Mouse (Mus musculus) heart, adult 8-10 months (tissue): ENCODE measurements around the gene Grcc10. TPM values are rescaled to one million over a fixed set of nuclear protein-coding genes. Genes with fewer than 3 reads are reported as not detected.

Experiments used
- DNase-seq: peaks from one replicate; pipeline ENCODE4 v3.0.0; 2022; ENCODE audit warnings: low spot score
- total RNA-seq, 4 experiments: library from RNA; stranded (reverse); gene quantifications; 2 replicates each; pipeline ENCODE4 v1.2.4; 2022

The Grcc10 gene
- total RNA-seq, result 100 to 1,000 TPM; 286 to 318 (median 310) TPM

DNA sequence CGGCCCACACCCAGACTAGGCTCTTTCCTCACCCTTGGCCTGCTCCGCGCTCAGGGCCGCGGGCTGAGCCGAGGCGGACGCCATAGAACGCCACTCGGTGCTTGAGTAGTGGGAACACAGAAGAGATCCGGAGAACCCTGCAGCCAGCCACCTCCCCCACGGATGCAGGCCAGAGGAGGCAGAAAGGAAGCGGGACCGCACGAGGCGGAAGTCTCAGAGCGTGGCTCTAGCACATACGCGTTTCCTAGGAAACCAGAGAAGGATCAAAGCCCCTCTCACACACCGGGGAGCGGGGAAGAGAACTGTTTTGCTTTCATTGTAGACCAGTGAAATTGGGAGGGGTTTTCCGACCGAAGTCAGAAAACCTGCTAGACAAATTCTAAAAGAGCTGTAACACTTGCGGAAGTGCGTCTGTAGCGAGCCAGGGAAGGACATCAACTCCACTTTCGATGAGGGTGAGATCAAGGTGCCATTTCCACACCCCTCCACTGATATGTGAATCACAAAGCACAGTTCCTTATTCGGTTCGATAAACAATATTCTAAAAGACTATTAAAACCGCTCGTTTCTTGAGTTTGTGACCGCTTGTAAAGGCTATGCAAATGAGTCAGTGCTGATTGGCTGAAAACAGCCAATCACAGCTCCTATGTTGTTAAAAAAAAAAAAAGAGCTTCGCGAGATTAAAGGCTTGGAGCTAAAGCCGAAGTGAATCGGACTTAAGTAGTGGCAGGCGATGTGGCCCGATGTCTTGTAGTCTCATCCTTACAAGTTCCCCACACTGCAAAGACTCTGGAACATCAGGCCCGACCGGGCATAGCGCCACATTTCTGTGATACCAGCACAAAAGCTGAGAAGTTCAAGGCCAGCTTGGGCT lies at the start of gene Grcc10:
Gene Grcc10 (minus strand): TSS at position 487 of the 874 bp plus-strand sequence.
- peak; percentile 90 for DNase-seq

DNA sequence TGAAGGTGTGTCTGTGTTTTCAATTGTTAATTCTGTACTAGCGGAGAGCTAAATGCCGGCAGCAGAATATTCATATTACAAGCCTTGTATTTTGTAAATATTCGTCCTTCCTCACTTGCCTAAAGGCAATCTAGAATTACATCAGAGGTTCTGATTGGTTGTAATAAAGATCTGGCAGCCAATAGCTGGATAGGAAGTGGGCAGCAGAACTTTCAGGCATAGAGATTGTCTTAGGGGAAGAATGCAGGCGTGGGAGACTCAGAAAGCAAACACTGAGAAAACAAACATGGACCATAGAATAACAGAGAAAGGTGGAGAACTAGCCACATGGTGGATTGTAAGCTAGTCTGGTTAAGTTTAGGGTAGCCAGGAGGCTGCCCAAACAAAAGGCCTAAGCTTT lies 48.9 kb upstream of the Grcc10 start:
- no peak for DNase-seq

DNA sequence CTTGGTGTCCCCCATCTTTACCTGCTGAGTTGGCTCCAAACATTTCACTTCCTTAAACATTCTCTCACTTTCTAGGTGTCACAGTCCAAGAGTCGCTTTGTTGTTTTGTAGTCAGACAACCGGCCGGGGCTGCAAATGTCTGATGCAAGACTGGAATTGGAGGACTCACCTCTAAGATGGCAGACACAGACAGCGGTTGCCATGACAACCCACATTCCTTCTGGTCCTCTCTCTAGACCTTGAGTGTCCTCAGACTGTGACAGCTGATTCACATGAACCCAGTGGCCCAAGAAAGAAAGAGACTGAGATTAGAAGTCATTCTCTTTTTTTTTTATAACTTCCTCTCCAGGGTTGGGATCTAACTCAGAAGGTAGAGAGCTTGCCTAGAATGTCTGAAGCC lies 48.3 kb upstream of the Grcc10 start:
- DNase-seq, result no peak

DNA sequence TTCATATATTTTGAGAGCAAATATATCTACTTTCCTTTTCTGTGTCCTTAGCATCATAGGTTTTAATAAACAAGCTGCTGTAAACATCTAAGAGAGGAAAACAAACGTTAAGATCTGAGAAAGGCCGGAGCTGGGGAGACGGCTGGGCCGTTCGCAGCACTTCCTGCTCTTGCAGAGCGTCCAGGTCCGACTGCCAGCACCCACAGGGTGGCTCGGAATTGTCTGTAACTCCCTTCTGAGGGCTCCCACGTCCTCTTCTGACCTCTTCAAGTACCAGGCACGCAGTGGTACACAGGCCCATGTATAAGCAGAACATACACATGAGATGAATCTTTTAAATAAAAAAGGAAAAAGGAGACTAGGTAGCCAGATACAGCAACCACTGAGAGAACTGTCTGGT lies 46.5 kb upstream of the Grcc10 start:
- DNase-seq, result no peak

DNA sequence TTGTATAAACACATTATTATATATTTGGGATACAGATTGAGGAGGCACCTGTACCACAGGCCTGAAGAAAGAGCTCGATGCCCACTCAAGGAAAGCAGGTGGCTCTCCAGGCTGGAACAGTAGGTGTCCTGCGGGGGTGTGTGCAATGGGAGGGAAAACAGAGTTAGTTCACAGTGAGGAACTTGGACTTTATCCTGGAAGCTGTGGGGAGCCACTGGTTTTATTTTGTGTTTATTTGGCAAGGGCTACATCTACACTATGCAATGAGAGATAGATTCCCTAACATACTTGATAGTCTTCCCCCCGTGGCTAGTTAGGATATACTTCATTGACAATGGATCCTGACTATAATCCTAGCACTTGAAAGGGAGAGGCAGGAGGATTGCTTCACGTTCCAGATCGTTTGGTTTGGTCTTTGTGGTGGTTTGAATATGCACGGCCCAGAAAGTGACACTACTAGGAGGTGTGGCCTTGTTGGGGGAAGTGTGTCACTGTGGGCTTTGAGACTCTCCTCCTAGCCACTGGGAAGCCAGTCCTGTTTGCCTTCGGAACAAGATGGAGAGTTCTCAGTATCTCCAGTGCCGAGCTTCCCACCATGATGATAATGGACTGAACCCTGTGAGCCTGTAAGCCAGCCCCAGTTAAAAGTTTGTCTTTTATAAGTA lies 45.7 kb upstream of the Grcc10 start:
- no peak for DNase-seq

DNA sequence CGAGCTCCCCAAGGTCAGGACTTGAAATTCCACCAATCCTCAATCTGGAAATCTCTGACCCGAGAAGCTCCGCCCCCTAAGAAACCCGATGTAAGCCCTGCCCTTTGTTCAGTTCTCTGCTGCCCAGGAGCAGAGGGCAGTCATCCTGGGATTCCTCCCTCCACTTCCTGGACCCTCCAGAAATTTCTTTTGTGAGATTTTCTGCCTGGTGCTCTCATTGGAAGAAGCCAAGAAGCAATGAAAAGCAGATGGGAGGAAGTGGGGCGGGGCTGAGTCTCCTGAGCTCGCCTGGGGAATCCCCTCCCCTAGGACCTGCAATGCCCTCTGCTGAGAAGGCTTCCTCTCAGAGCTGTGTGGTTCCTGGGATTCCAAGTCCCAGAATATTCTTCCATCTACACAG lies 41.3 kb upstream of the Grcc10 start:
- no peak for DNase-seq

DNA sequence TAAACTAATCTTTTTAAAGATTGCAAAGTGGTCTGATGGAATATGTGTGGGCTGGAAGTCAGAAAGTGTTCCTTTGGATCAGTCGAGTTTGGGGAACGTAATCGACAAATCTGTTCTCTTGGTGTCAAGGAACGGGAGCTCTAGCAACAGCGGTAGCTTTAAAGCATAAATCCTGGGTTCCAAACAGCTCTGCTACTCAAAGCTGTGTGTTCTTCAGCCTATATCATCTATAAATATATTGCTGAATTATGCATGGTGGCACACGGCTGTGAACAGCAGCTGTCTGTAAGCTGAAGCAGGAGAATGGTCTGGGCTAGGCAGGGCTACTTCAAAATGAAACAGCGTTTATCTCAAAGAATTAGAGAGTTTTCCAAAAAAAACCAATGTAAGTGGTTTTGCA lies 39.7 kb upstream of the Grcc10 start:
- DNase-seq, result no peak

DNA sequence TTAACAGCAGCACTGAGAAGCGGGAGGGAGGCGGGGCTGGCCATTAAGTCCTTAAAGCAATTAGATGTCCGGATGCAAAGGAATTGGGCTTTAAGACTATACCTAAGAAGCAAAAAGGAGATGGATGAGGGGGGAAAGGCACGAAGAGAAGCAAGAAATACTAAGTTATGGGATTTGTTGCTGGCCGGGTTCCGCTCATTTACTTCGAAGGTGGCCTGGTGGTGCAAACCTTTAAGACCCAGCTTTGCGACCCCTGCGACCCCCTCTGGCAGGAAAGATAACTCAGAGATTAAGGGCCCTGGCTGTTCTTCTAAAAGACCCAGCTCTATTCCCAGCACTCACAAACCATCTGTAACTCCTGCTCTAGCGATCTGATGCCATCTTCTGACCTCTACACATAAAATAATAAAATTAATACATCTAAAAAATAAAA lies 38.8 kb upstream of the Grcc10 start:
- DNase-seq, result no peak

DNA sequence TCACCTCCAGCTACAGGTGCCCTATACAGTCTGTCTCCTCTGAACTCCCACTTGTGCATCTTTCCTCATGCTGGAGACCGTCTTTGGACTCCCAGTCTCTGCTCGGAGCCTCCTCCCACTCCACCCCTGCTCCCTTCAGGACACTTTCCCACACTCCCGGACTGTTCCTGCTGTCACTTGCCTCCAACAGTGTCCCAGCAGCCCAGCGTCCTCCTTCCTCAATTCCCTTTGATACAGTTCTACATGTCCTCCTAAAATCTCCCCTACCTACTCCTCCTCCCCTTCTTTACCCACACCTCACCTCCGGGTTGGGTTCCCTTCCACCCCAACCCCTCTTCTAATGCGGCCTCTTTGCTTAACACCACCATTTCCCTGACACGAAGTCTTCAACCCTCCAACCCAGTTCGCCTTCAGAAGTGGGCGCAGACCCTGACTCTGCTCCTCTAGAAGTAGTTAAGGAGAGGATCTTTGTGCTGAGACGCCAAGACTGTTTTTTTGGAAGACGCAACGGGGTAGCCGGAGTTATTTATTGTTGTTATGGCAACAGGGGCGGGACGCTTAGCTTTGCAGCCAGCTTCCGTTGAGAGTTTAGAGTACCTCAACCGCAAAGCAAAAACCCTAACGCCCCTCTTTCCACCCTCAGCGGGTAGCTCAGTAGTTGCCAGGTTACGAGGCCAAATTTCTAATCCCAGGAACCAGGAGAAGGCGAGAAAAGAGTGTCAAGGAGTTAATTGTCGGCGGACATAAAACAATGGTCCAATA lies 38.2 kb upstream of the Grcc10 start, which contains the start of gene Lrrc23:
Gene Lrrc23 (minus strand): TSS at position 506 of the 762 bp plus-strand sequence.
- DNase-seq, result no peak

DNA sequence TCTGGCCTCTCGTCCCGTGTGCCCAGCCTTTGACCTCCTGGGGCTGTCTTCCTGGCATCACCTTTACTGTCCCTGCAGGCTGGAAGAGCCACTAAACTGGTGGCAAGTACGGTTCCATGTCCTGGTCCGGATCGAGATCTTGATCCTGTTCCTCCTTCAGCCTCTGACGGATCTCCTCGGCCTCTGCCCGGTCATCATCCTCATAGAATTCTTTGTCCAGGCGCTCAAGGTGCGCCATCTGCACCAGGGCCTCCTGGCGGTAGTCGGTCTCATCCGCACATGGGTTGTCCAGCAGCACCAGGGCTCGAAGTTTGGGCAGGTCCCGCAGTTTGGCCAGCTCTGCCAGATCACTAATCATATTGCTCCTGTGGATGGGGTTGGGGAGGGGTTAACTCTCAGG lies 29.3 kb upstream of the Grcc10 start:
- no peak for DNase-seq

DNA sequence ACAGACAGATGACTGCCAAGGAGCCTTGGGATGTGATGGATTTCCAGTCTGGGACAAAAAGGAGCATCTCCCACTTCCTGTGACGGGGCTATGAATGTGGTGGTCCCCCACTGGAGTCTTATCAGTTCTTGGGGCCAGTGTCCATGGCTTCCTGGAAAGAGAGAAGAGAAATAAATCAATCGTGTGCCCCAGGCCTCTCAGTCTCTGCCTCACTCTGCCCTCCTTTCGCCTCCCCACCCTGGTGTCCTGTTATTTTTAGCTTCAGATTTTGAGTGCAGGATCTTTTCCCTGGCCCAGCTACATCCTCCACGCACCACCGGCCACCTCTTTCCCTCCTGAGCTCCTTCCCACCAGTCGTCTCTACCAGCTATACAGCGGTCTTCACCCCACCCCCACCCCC lies 28.8 kb upstream of the Grcc10 start:
- DNase-seq, result no peak

DNA sequence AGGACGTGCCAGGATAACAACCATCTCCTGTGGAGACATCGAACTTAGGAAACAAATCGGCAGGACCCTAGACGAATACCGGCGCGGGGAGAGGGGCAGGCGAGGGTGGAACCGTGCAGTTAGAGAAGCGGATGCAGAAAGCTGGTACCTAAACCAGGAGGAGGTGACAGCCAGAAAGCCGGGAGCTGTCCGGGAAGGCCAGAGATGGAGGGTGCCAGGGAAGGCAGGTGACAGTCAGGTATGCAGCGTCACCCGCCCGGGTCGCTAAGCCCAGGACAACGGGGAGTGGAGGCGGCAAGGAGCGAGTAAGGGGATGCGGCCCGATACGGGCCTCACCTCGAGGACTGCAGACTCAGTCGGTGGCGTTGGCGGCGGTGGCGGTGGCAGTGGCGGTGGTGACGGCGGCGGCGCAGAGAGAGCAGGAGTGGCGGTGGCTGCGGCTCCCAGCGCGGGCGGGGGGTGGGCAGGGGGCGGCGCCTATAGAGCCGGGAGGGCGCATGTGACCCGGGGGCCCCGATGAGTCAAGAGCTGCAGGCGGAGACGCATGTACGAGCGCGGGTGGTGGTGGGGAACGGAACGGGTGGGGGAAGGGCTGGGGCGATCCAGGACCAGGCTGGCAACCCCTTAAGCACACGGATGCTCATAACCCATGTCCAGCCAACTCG lies 28.1 kb upstream of the Grcc10 start, which contains the start of gene Eno2:
Gene Eno2 (minus strand): TSS at position 573 of the 665 bp plus-strand sequence.
- no peak for DNase-seq

DNA sequence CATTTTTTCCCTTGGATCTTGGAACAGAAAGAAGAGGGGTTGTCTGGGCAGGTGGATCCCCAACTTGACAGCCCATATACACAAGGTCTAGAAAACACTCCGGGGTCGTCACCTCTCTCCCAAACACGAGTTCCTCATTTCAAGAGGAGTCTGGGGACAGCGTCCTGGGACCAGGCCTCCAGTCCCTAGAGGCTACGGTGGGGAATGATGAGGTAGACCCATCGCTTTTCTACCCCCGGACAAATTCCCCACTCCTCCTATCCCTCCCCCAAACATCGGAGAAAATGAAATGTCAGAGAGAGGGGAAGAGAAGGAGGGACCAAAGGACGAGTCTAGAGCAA lies 27.5 kb upstream of the Grcc10 start:
- no peak for DNase-seq

DNA sequence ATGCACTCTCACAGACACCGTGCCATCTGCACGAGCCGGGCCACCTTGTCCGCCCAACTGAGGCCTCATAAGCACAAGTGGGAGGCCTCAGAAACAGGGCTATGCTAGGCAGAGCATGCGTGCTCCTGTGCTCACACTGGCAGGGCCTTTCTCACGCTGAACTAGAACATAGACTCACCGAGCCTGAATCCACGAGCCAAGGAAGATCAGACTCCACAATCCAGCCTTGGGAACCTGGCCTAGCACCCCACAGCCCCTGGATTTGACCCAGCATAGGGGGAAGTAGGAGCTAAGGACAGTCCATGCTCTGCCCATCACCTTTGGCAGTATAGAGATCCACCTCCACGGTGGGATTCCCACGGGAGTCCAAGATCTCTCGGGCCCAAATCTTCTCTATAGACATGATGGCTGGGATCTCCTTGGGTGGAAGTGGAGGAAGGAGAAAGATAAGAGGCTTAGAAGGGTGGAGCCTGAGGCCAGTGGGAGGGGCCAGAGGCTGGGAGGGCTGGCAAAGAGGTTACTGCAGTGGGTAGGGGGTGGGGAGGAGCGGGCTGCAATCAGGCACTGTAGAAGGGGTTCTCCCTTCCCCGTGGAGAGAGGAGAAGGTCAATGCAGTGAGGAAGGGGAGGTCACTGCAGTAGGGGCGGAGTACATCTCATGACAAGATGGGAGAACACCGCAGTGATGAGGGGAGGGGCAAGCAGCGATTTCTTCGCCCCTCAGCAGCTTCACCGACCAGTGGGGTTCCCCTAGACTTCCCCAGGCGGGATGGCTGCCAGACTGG lies 26.9 kb upstream of the Grcc10 start:
- DNase-seq, result no peak

DNA sequence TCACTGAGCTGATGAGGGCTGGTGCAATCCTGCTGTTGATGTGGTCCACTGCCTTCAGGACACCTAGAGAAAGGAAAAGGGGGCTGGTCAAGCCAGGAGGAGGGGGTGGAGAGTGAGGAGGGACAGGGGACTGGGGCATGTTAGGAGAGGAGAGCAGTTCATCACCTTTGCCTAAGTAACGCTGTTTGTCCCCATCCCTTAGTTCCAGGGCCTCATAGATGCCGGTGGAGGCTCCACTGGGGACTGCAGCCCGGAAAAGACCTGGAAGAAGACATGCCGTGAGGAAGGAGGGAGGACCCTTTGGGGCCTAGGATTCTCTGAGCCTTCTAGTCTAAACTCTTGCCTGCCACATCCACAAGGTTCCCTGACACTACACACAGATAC lies 26.4 kb upstream of the Grcc10 start:
- no peak for DNase-seq

DNA sequence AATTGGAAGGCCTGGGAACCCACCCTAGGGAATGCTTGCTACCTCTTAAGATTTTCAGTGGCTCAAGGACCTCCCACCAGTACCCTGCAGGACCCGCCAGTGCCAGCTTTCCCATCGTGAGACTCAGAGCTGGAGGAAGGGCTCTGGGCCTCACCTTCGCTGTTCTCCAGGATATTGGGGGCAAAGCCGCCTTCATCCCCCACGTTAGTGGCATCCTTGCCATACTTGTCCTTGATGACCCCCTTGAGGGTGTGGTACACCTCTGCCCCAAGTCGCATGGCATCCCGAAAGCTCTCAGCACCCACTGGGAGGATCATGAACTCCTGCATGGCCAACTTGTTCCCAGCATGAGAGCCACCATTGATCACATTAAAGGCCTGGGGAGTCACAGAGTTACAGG lies 24.8 kb upstream of the Grcc10 start:
- DNase-seq, result no peak

DNA sequence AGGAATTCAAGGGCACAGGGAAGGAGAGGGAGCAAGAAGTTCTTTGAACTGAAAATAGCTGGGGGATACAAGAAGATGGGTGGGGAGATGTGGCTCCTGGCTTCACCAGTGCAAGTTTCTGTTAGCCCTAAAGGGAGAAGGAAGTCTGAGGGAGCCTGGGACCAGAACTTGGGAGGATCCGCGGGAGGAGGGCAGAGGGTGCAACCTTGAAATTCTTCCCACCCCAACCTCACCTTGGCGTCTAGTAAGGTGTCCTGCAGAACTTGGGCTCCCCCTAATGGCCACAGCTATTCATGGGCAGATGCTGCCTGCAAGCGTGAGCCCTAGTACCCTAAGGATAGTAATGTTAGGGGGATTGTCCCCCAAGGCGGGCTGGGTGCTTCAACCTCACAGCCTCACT lies 18.1 kb upstream of the Grcc10 start:
- peak; percentile 87 for DNase-seq

DNA sequence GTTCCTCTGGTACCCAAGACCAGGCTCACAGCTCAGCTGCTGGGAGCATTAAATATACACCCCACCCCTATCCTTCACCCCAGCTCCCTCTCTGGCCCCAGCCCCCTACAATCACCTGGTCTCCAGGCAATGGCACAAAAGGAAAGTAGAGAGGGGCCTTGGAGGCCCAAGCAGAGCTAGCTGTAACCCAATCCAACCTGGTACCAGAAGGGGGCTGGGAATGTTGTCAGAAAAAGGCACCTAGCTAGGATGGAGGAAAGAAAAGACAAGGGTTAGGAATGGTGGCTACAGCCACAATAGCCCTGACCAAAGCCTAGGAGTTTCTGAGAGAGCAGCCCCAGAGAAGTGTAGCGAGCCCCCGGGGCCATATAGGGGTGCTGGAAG lies 17.7 kb upstream of the Grcc10 start:
- no peak for DNase-seq

DNA sequence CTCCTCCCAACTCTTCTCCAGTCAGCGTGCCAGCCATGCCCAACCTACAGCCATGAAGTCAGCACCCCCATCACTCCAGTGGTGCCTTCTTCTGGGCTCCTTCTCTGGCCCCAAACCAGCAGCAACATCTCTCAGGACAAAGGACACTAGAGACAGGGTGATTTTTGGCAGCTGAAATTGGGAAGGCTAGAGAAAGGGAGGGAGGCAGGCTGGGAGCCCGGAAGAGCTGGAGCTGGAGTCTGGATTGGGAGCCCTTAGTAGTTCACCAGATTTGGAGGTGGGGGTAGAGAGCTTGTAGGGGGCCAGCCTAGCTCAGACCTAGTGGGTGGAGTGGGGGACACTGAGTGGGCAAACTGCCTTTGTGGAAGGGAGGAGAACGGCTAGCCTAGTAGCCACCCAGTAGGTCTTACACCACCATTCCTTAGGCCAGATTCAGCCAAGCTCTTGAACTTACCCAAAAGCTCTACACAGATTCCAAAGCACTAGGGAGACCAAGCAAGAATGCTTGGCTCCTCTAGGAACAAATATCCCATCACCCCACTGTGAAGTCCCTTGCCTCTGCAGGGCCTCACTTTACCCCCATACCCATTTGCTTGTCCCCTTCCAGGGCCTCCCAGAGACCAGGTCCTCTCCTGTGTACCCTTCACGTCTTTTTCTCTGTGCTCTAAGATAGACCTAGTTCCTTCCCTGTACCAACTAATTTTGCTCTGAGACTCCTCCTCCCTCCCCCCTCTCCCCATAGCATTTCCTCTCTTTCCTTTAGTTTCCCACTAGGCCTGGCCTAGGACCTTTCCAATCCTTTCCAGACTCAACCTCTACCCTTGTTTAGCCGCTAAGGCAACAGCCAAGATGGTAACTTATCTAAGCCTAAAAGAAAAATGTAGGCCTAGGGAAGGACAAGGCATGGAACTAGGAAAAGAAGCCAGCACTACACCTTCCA lies 17.0 kb upstream of the Grcc10 start:
- DNase-seq, result peak; percentile 69

DNA sequence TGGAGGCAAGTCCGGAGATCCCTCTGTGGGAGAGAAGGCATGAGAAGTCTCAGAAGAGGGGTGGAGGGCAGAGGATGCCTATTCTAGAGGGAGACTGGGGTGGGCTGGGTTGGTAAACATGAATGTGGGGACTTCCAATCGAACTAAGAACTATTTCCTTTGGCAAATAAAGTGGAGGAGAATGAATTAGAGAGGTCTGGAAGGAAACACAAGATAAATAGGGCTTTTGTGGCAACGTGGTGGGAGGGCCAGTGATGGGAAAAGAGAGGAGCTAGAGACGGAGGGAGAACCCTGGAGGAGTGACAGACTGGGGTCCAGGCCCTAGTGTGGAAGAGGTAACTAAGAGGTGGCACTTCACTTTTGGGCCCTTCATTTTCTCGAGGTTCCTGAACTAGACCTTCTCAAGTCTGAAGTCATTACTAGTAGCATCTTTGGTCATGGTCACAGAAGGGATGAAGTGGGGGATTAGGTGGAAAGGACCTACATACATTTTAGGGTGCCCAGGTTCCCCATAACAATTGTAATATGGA lies 16.2 kb upstream of the Grcc10 start:
- no peak for DNase-seq
